Mouse (Mus musculus): Measurements from ENCODE around the gene Ell. TPM values are rescaled to one million over a fixed set of nuclear protein-coding genes. Genes with fewer than 3 reads are reported as not detected.

Gene Ell
- polyA plus RNA-seq, 1 experiment = 3.3 TPM

DNA sequence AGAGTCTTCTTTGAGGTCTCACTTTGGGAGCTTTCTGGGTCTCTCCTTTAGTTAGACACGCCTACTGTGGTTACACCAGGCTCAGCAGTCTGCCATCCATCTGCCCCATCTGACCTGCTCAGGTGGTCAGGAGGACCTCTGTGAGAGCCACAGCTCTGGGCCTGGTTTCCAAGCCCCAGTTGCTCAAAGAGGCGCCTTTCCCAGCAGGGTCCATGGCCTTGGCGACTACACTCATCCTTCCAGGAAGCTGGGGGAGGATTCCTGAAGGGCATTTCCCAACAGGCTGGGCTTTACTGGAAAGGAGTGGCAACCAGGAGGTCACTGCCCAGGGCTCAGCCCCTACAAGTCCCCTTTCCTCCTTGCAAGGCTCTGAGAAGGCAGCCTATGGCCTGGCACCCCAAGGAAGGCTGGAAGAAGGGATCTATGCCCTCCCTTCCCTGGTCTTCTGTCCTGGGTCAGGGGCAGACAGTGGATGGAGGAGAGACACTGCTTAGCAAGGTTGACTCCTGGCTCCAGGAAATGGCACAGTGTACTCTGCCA, 25.5 kb downstream of the Ell start:
- Histone ChIP-seq H3K36me3 (ENCODE audit: control insufficient read depth) (peaks cover 39% of the 10 kb centered on the region), H3K4me1 (ENCODE audit: control insufficient read depth) (peaks cover 60% of the 10 kb centered on the region), H3K27me3 (ENCODE audit: control insufficient read depth) (no peaks in the 10 kb centered on the region), H3K4me3 (replicated peaks) (no peak overlapping the region), H3K9me3 (ENCODE audit: control insufficient read depth, low read length) (no peaks in the 10 kb centered on the region)
- TF ChIP-seq GATA1 (IDR thresholded peaks at IDR 0.05; ENCODE audit: low read length) = no peak
- TF ChIP-seq TAL1 (IDR thresholded peaks at IDR 0.05; ENCODE audit: low read length) = no peak

DNA sequence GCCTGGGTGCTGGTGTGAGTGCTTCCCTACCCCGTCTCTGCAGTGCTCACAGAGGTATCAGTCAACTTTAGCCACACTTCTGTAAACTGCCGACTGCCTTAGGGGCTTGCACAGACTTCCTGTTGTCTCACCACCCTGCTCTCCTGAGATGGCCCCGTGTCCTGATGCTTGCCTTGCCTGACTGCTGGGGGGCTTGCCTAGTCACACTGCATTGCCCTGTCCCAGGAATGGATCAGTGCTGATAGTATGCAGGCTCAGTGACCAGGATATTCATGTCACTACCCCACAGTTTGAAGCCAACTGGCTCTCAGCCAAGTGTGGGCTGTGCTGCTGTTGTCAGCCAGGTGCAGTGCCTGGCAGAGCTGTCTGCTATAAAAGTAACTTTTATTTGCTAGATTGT, 26.3 kb downstream of the Ell start:
- peaks cover 59% of the 10 kb centered on the region for H3K4me1 ChIP-seq (ENCODE audit: control insufficient read depth)
- no peak for TF ChIP-seq TAL1 (IDR thresholded peaks at IDR 0.05; ENCODE audit: low read length)
- no peaks in the 10 kb centered on the region for H3K9me3 ChIP-seq (ENCODE audit: control insufficient read depth, low read length)
- peaks cover 40% of the 10 kb centered on the region for H3K36me3 ChIP-seq (ENCODE audit: control insufficient read depth)
- no peak overlapping the region for H3K4me3 ChIP-seq (replicated peaks)
- H3K27me3 ChIP-seq (ENCODE audit: control insufficient read depth) = no peaks in the 10 kb centered on the region

DNA sequence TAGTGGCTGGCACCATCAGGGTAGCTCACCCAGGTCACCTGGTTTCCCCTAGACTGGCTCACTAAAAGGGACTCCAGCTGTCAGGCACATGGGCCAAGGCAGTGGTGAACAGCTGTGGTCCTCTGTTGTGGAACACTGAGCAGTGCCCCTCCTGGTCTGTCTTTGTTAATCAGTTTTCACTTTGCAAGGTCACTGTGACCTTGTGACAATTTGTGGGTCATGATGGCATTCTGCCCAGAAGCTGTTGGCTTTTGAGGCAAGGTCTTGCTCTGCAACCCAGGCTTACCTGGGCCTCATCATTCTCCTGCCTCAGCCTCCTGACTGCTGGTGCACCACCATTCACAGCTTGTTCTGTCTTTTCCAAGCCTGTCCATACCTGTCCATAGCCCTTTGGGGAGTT, 31.1 kb downstream of the Ell start:
- Histone ChIP-seq H3K27me3 (ENCODE audit: control insufficient read depth) (no peaks in the 10 kb centered on the region), H3K4me1 (ENCODE audit: control insufficient read depth) (peaks cover 31% of the 10 kb centered on the region), H3K36me3 (ENCODE audit: control insufficient read depth) (peaks cover 58% of the 10 kb centered on the region), H3K9me3 (ENCODE audit: control insufficient read depth, low read length) (no peaks in the 10 kb centered on the region), H3K4me3 (replicated peaks) (no peak overlapping the region)
- TF ChIP-seq TAL1 (IDR thresholded peaks at IDR 0.05; ENCODE audit: low read length) (no peak), GATA1 (IDR thresholded peaks at IDR 0.05; ENCODE audit: low read length) (no peak)

GRCm38 (mm10) chr8:70570990-70571389, 31.7 kb downstream of the Ell start:
- Histone ChIP-seq H3K4me1 (ENCODE audit: control insufficient read depth) (peaks cover 27% of the 10 kb centered on the region), H3K27me3 (ENCODE audit: control insufficient read depth) (no peaks in the 10 kb centered on the region), H3K9me3 (ENCODE audit: control insufficient read depth, low read length) (no peaks in the 10 kb centered on the region), H3K36me3 (ENCODE audit: control insufficient read depth) (peaks cover 56% of the 10 kb centered on the region), H3K4me3 (replicated peaks) (no peak overlapping the region)
- TF ChIP-seq GATA1 (IDR thresholded peaks at IDR 0.05; ENCODE audit: low read length) (no peak), TAL1 (IDR thresholded peaks at IDR 0.05; ENCODE audit: low read length) (no peak)

- H3K4me3 ChIP-seq (replicated peaks) = no peak overlapping the region
- H3K4me1 ChIP-seq (ENCODE audit: control insufficient read depth) = peaks cover 27% of the 10 kb centered on the region
- TF ChIP-seq GATA1 (IDR thresholded peaks at IDR 0.05; ENCODE audit: low read length) = no peak
- no peak for TF ChIP-seq TAL1 (IDR thresholded peaks at IDR 0.05; ENCODE audit: low read length)
- H3K36me3 ChIP-seq (ENCODE audit: control insufficient read depth) = peaks cover 77% of the 10 kb centered on the region
- no peaks in the 10 kb centered on the region for H3K9me3 ChIP-seq (ENCODE audit: control insufficient read depth, low read length)
- no peaks in the 10 kb centered on the region for H3K27me3 ChIP-seq (ENCODE audit: control insufficient read depth)
Measured at GRCm38 (mm10) chr8:70574302-70574701, 35.0 kb downstream of the Ell start.

GRCm38 (mm10) chr8:70574915-70575314, 35.7 kb downstream of the Ell start:
- H3K27me3 ChIP-seq (ENCODE audit: control insufficient read depth) = no peaks in the 10 kb centered on the region
- H3K4me1 ChIP-seq (ENCODE audit: control insufficient read depth) = peaks cover 26% of the 10 kb centered on the region
- H3K36me3 ChIP-seq (ENCODE audit: control insufficient read depth) = peaks cover 74% of the 10 kb centered on the region
- H3K4me3 ChIP-seq (replicated peaks) = no peak overlapping the region
- TF ChIP-seq TAL1 (IDR thresholded peaks at IDR 0.05; ENCODE audit: low read length) (no peak), GATA1 (IDR thresholded peaks at IDR 0.05; ENCODE audit: low read length) (no peak)
- no peaks in the 10 kb centered on the region for H3K9me3 ChIP-seq (ENCODE audit: control insufficient read depth, low read length)

GRCm38 (mm10) chr8:70577207-70577606, 38.0 kb downstream of the Ell start:
- Histone ChIP-seq H3K27me3 (ENCODE audit: control insufficient read depth) (no peaks in the 10 kb centered on the region), H3K4me1 (ENCODE audit: control insufficient read depth) (peaks cover 13% of the 10 kb centered on the region), H3K9me3 (ENCODE audit: control insufficient read depth, low read length) (no peaks in the 10 kb centered on the region), H3K4me3 (replicated peaks) (no peak overlapping the region), H3K36me3 (ENCODE audit: control insufficient read depth) (peaks cover 80% of the 10 kb centered on the region)
- no peak for TF ChIP-seq GATA1 (IDR thresholded peaks at IDR 0.05; ENCODE audit: low read length)
- TF ChIP-seq TAL1 (IDR thresholded peaks at IDR 0.05; ENCODE audit: low read length) = no peak

- H3K36me3 ChIP-seq (ENCODE audit: control insufficient read depth) = peaks cover 91% of the 10 kb centered on the region
- no peaks in the 10 kb centered on the region for H3K27me3 ChIP-seq (ENCODE audit: control insufficient read depth)
- TF ChIP-seq TAL1 (IDR thresholded peaks at IDR 0.05; ENCODE audit: low read length) (no peak; the same call in 2 of the 3 replicates), GATA1 (IDR thresholded peaks at IDR 0.05; ENCODE audit: low read length) (no peak)
- H3K4me3 ChIP-seq (replicated peaks) = no peak overlapping the region
- no peaks in the 10 kb centered on the region for H3K9me3 ChIP-seq (ENCODE audit: control insufficient read depth, low read length)
- H3K4me1 ChIP-seq (ENCODE audit: control insufficient read depth) = no peaks in the 10 kb centered on the region
Measured at GRCm38 (mm10) chr8:70583476-70584387, 44.5 kb downstream of the Ell start.

DNA sequence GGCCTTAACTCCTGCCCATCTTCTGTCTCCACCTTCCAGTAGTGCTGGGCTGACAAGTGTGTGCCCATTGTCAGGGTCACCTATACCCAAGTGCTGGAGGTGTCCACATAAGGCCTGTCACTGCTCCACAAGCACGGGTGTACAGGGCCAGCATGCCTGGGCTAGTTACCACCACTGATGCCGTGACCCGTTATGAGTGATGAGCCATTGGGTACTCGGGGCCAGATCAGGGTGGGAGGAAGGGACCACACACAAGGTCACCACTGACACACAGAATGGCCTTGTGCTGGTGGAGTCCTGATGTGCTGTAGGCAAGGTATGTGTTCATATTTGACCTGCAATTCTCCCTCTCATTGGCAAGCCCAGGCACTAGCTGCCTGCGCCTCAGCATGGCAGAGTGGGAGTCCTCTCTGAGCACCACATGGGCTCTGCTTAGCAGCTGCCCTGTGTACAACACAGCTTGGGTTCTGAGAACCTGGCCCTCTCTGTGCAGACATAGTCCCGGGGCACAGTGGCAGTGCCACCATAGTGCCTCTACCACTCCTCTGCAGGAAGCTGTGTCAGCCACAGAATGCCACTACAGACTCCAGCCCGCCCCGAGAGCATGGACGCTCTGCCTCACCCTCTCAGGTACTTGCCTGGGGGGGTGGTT, 45.5 kb downstream of the Ell start:
- no peak overlapping the region for H3K4me3 ChIP-seq (replicated peaks)
- TF ChIP-seq TAL1 (IDR thresholded peaks at IDR 0.05; ENCODE audit: low read length) = no peak
- no peak for TF ChIP-seq GATA1 (IDR thresholded peaks at IDR 0.05; ENCODE audit: low read length)
- H3K9me3 ChIP-seq (ENCODE audit: control insufficient read depth, low read length) = no peaks in the 10 kb centered on the region

More for the DNA sequence above, 45.5 kb downstream of the Ell start:
- Histone ChIP-seq H3K36me3 (ENCODE audit: control insufficient read depth) (peaks cover 93% of the 10 kb centered on the region), H3K27me3 (ENCODE audit: control insufficient read depth) (no peaks in the 10 kb centered on the region), H3K4me1 (ENCODE audit: control insufficient read depth) (no peaks in the 10 kb centered on the region; the same call in 1 of the 2 replicates)

Data from erythroblast, embryonic 14.5 days (primary cell).